Mouse (Mus musculus) spleen, embryonic (tissue): ENCODE data around the gene Ppp1ca.

Source experiments
- CTCF ChIA-PET: fragments of 350-600 bp; sonication (Branson Sonifier 250); formaldehyde crosslinking; loops from one replicate; lab custom pipeline; 2022; lab: Charles Lee

Ppp1ca gene

GRCm38 (mm10) chr19:4183689-4184088 is 8.2 kb upstream of the Ppp1ca start:
- CTCF ChIA-PET = no interaction called here

- CTCF ChIA-PET = interaction anchor here (0.6 to 1.7 kb wide), 5 partner anchors 12 to 119 kb away, joined by 3 to 7 read pairs (median 3); no protein-coding TSS in a partner anchor
Measured at GRCm38 (mm10) chr19:4184976-4185975, 6.6 kb upstream of the Ppp1ca start.

GRCm38 (mm10) chr19:4187303-4187702 is 4.6 kb upstream of the Ppp1ca start:
- CTCF ChIA-PET = interaction anchor here (0.6 to 1.5 kb wide), 4 partner anchors 30 to 862 kb away, joined by 3 to 4 read pairs (median 4); no protein-coding TSS in a partner anchor

GRCm38 (mm10) chr19:4189051-4189620 is 2.7 kb upstream of the Ppp1ca start:
- CTCF ChIA-PET = interaction anchor here (0.5 to 1.1 kb wide), 2 partner anchors 51 to 484 kb away, joined by 3 to 4 read pairs; no protein-coding TSS in a partner anchor

GRCm38 (mm10) chr19:4190831-4191334 is 982 bp upstream of the Ppp1ca start, which contains the start of gene Tbc1d10c:
Gene Tbc1d10c, minus strand, starts transcription at chr19:4191284.
- CTCF ChIA-PET = interaction anchor here (0.8 kb wide), 2 partner anchors 13 to 36 kb away, joined by 3 read pairs; no protein-coding TSS in a partner anchor

- CTCF ChIA-PET = interaction anchor here (0.6 to 1.1 kb wide), 3 partner anchors 15 to 143 kb away, joined by 3 to 14 read pairs (median 5); partner anchors contain the start of gene Ptprcap
Measured at GRCm38 (mm10) chr19:4192251-4192985, 553 bp downstream of the Ppp1ca start.

- CTCF ChIA-PET = no interaction called here
Measured at GRCm38 (mm10) chr19:4193129-4193528, 1.3 kb downstream of the Ppp1ca start.

- CTCF ChIA-PET = no interaction called here
Measured at GRCm38 (mm10) chr19:4194021-4194724, 2.3 kb downstream of the Ppp1ca start.

- CTCF ChIA-PET = no interaction called here
Measured at GRCm38 (mm10) chr19:4194776-4195650, 3.1 kb downstream of the Ppp1ca start.

GRCm38 (mm10) chr19:4196048-4196447 is 4.2 kb downstream of the Ppp1ca start:
- CTCF ChIA-PET = interaction anchor here (1.0 kb wide), 1 partner anchor 27 kb away, joined by 3 read pairs; no protein-coding TSS in a partner anchor

GRCm38 (mm10) chr19:4196548-4196947 is 4.7 kb downstream of the Ppp1ca start:
- CTCF ChIA-PET = interaction anchor here (0.8 to 1.0 kb wide), 2 partner anchors 12 to 27 kb away, joined by 3 read pairs; no protein-coding TSS in a partner anchor

GRCm38 (mm10) chr19:4197180-4197579 is 5.3 kb downstream of the Ppp1ca start:
- CTCF ChIA-PET = interaction anchor here (0.8 to 1.2 kb wide), 3 partner anchors 10 to 12 kb away, joined by 3 to 4 read pairs (median 4); no protein-coding TSS in a partner anchor

GRCm38 (mm10) chr19:4201291-4201909 is 9.5 kb downstream of the Ppp1ca start, which contains the start of gene Rad9a:
Gene Rad9a, minus strand, starts transcription at chr19:4201662.
- CTCF ChIA-PET = interaction anchor here (0.5 to 2.2 kb wide), 5 partner anchors 28 to 149 kb away, joined by 3 to 12 read pairs (median 6); no protein-coding TSS in a partner anchor

- CTCF ChIA-PET = interaction anchor here (1.0 to 2.2 kb wide), 2 partner anchors 28 to 60 kb away, joined by 6 to 12 read pairs; no protein-coding TSS in a partner anchor
Measured at GRCm38 (mm10) chr19:4202149-4202548, 10.3 kb downstream of the Ppp1ca start.

- CTCF ChIA-PET = interaction anchor here (2.5 kb wide), 1 partner anchor 25 kb away, joined by 14 read pairs; no protein-coding TSS in a partner anchor
Measured at GRCm38 (mm10) chr19:4203148-4203547, 11.3 kb downstream of the Ppp1ca start.

- CTCF ChIA-PET = interaction anchor here (0.6 to 2.5 kb wide), 2 partner anchors 24 to 50 kb away, joined by 3 to 14 read pairs; no protein-coding TSS in a partner anchor
Measured at GRCm38 (mm10) chr19:4203604-4204326, 11.9 kb downstream of the Ppp1ca start.

GRCm38 (mm10) chr19:4204889-4205288 is 13.0 kb downstream of the Ppp1ca start:
- CTCF ChIA-PET = interaction anchor here (0.7 to 2.5 kb wide), 2 partner anchors 23 to 38 kb away, joined by 3 to 14 read pairs; no protein-coding TSS in a partner anchor
